Mouse (Mus musculus) testis, adult 2 months (tissue): Measurements from ENCODE around the gene Spta1.

Experiments used
- CTCF ChIP-seq: fragments of 200-500 bp; IDR thresholded peaks from 2 replicates; pipeline ENCODE4 v1.5.1; 2012; ENCODE audit warnings: low read depth, mild to moderate bottlenecking, inconsistent platforms, low read length, moderate library complexity; ENCODE audit not compliant: control insufficient read depth, insufficient read depth, insufficient replicate concordance
- POLR2A ChIP-seq: fragments of 200-500 bp; IDR thresholded peaks from 2 replicates; pipeline ENCODE4 v1.6.1; 2012; ENCODE audit warnings: low read depth, mild to moderate bottlenecking, inconsistent platforms, low read length, moderate library complexity; ENCODE audit not compliant: control insufficient read depth

DNA sequence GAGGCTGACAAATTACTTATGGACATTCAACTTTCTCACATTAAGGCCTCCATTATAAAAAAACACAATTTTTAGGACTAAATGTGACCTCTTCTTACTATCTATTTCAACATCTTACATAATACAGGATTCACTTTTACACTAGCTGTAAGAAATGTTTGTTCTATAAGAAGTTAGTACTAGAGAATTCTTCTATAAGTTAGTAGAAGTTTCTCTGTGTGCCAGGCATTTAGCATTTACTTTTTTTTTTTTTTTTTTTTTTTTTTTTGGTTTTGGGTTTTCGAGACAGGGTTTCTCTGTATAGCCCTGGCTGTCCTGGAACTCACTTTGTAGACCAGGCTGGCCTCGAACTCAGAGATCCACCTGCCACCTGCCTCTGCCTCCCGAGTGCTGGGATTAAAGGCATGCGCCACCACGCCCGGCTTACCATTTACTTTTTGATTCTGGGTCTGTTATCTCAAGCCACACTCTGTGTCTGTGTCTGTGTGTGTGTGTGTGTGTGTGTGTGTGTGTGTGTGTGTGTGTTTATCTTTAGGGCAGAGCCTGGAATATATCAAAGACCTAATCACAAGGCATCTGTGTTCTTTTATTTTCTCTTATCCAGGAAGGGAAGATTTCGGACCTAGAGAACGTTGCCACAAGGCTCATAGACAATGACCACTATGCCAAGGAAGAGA lies 44.1 kb downstream of the Spta1 start:
- TF ChIP-seq CTCF (no peak), POLR2A (no peak)
